Mouse (Mus musculus): Measurements from ENCODE around the gene Tctex1d4. TPM values are rescaled to one million over a fixed set of nuclear protein-coding genes. Genes with fewer than 3 reads are reported as not detected.

Tctex1d4 gene
- polyA plus RNA-seq, 1 experiment from 2014 or later: not detected

GRCm38 (mm10) chr4:117110985-117111384, 15.6 kb upstream of the Tctex1d4 start:
- Histone ChIP-seq H3K27me3 (replicated peaks; ENCODE audit: control insufficient read depth, insufficient read depth, low read length) (no peaks in the 10 kb centered on the region), H3K27ac (ENCODE audit: low read depth, low read length) (no peak overlapping the region), H3K4me1 (replicated peaks; ENCODE audit: control insufficient read depth, insufficient read depth, low read length) (no peaks in the 10 kb centered on the region), H3K9me3 (ENCODE audit: control insufficient read depth, low read length) (no peaks in the 10 kb centered on the region), H3K36me3 (ENCODE audit: control insufficient read depth, insufficient read depth, low read length) (no peaks in the 10 kb centered on the region; the same call in 1 of the 2 replicates), H3K4me2 (no peak overlapping the region), H3K4me3 (ENCODE audit: low read depth, low read length) (no peak overlapping the region), H3K9ac (ENCODE audit: low read depth, low read length) (no peak overlapping the region)
- DNase-seq (ENCODE audit: low spot score) (no peak), ATAC-seq (replicated peaks; ENCODE audit: low FRiP score) (no peak)
- WGBS: 82% methylated on average over 11 of the region's 11 CpGs

GRCm38 (mm10) chr4:117113237-117113636, 13.4 kb upstream of the Tctex1d4 start:
- no peaks in the 10 kb centered on the region for H3K27me3 ChIP-seq (replicated peaks; ENCODE audit: control insufficient read depth, insufficient read depth, low read length)
- no peak overlapping the region for H3K9ac ChIP-seq (ENCODE audit: low read depth, low read length)
- H3K4me3 ChIP-seq (ENCODE audit: low read depth, low read length): no peak overlapping the region
- H3K36me3 ChIP-seq (ENCODE audit: control insufficient read depth, insufficient read depth, low read length): no peaks in the 10 kb centered on the region; the same call in 1 of the 2 replicates
- no peak for DNase-seq (ENCODE audit: low spot score)
- H3K27ac ChIP-seq (ENCODE audit: low read depth, low read length): no peak overlapping the region
- ATAC-seq (replicated peaks; ENCODE audit: low FRiP score): no peak
- no peaks in the 10 kb centered on the region for H3K4me1 ChIP-seq (replicated peaks; ENCODE audit: control insufficient read depth, insufficient read depth, low read length)
- WGBS: 81% methylated on average over 1 of the region's 1 CpGs
- H3K9me3 ChIP-seq (ENCODE audit: control insufficient read depth, low read length): no peaks in the 10 kb centered on the region
- H3K4me2 ChIP-seq: no peak overlapping the region

- WGBS: 85% methylated on average over 5 of the region's 5 CpGs
- no peak overlapping the region for H3K27ac ChIP-seq (ENCODE audit: low read depth, low read length)
- peaks cover 4% of the 10 kb centered on the region for H3K4me1 ChIP-seq (replicated peaks; ENCODE audit: control insufficient read depth, insufficient read depth, low read length)
- H3K9ac ChIP-seq (ENCODE audit: low read depth, low read length): no peak overlapping the region
- no peak overlapping the region for H3K4me2 ChIP-seq
- H3K4me3 ChIP-seq (ENCODE audit: low read depth, low read length): no peak overlapping the region
- ATAC-seq (replicated peaks; ENCODE audit: low FRiP score) (no peak), DNase-seq (ENCODE audit: low spot score) (no peak)
- H3K9me3 ChIP-seq (ENCODE audit: control insufficient read depth, low read length): no peaks in the 10 kb centered on the region
- no peaks in the 10 kb centered on the region for H3K36me3 ChIP-seq (ENCODE audit: control insufficient read depth, insufficient read depth, low read length)
- H3K27me3 ChIP-seq (replicated peaks; ENCODE audit: control insufficient read depth, insufficient read depth, low read length): no peaks in the 10 kb centered on the region
Observed at GRCm38 (mm10) chr4:117115592-117115991, 11.0 kb upstream of the Tctex1d4 start.

GRCm38 (mm10) chr4:117117931-117118330, 8.7 kb upstream of the Tctex1d4 start:
- Histone ChIP-seq H3K9me3 (ENCODE audit: control insufficient read depth, low read length) (no peaks in the 10 kb centered on the region), H3K4me3 (ENCODE audit: low read depth, low read length) (no peak overlapping the region), H3K9ac (ENCODE audit: low read depth, low read length) (no peak overlapping the region), H3K27me3 (replicated peaks; ENCODE audit: control insufficient read depth, insufficient read depth, low read length) (no peaks in the 10 kb centered on the region), H3K36me3 (ENCODE audit: control insufficient read depth, insufficient read depth, low read length) (no peaks in the 10 kb centered on the region), H3K4me2 (no peak overlapping the region), H3K27ac (ENCODE audit: low read depth, low read length) (no peak overlapping the region), H3K4me1 (replicated peaks; ENCODE audit: control insufficient read depth, insufficient read depth, low read length) (peaks cover 9% of the 10 kb centered on the region)
- no peak for DNase-seq (ENCODE audit: low spot score)
- WGBS: 91% methylated on average over 7 of the region's 7 CpGs
- ATAC-seq (replicated peaks; ENCODE audit: low FRiP score): no peak

- Histone ChIP-seq H3K4me3 (ENCODE audit: low read depth, low read length) (peak overlapping the region; percentile 70), H3K27me3 (replicated peaks; ENCODE audit: control insufficient read depth, insufficient read depth, low read length) (no peaks in the 10 kb centered on the region), H3K4me1 (replicated peaks; ENCODE audit: control insufficient read depth, insufficient read depth, low read length) (peaks cover 17% of the 10 kb centered on the region), H3K9ac (ENCODE audit: low read depth, low read length) (peak overlapping the region; percentile 73), H3K36me3 (ENCODE audit: control insufficient read depth, insufficient read depth, low read length) (no peaks in the 10 kb centered on the region), H3K9me3 (ENCODE audit: control insufficient read depth, low read length) (no peaks in the 10 kb centered on the region), H3K4me2 (peak overlapping the region; percentile 99), H3K27ac (ENCODE audit: low read depth, low read length) (peak overlapping the region; percentile 86)
- DNase-seq (ENCODE audit: low spot score) (no peak), ATAC-seq (replicated peaks; ENCODE audit: low FRiP score) (no peak)
- WGBS: 79% methylated on average over 5 of the region's 5 CpGs
Observed at GRCm38 (mm10) chr4:117119636-117120035, 7.0 kb upstream of the Tctex1d4 start.

GRCm38 (mm10) chr4:117120052-117120444, 6.5 kb upstream of the Tctex1d4 start:
- DNase-seq (ENCODE audit: low spot score) (no peak), ATAC-seq (replicated peaks; ENCODE audit: low FRiP score) (no peak; the same call in 1 of the 2 replicates)
- peak overlapping the region; percentile 99 for H3K4me2 ChIP-seq
- H3K4me3 ChIP-seq (ENCODE audit: low read depth, low read length): peak overlapping the region; percentile 70
- no peaks in the 10 kb centered on the region for H3K36me3 ChIP-seq (ENCODE audit: control insufficient read depth, insufficient read depth, low read length)
- peaks cover 21% of the 10 kb centered on the region for H3K4me1 ChIP-seq (replicated peaks; ENCODE audit: control insufficient read depth, insufficient read depth, low read length)
- 6% methylated on average over 10 of the region's 10 CpGs for WGBS
- H3K9ac ChIP-seq (ENCODE audit: low read depth, low read length): peak overlapping the region; percentile 73
- no peaks in the 10 kb centered on the region for H3K9me3 ChIP-seq (ENCODE audit: control insufficient read depth, low read length)
- peak overlapping the region; percentile 86 for H3K27ac ChIP-seq (ENCODE audit: low read depth, low read length)
- no peaks in the 10 kb centered on the region for H3K27me3 ChIP-seq (replicated peaks; ENCODE audit: control insufficient read depth, insufficient read depth, low read length)

GRCm38 (mm10) chr4:117120445-117121414, 5.9 kb upstream of the Tctex1d4 start:
- peak; percentile 87 for DNase-seq (ENCODE audit: low spot score)
- Histone ChIP-seq H3K36me3 (ENCODE audit: control insufficient read depth, insufficient read depth, low read length) (no peaks in the 10 kb centered on the region), H3K4me3 (ENCODE audit: low read depth, low read length) (peak overlapping the region; percentile 70), H3K9ac (ENCODE audit: low read depth, low read length) (peak overlapping the region; percentile 87), H3K9me3 (ENCODE audit: control insufficient read depth, low read length) (no peaks in the 10 kb centered on the region), H3K27ac (ENCODE audit: low read depth, low read length) (peak overlapping the region; percentile 86), H3K4me1 (replicated peaks; ENCODE audit: control insufficient read depth, insufficient read depth, low read length) (peaks cover 28% of the 10 kb centered on the region), H3K4me2 (peak overlapping the region; percentile 99), H3K27me3 (replicated peaks; ENCODE audit: control insufficient read depth, insufficient read depth, low read length) (no peaks in the 10 kb centered on the region)
- peak; percentile 92 for ATAC-seq (replicated peaks; ENCODE audit: low FRiP score)
- under 1% methylated on average over 69 of the region's 69 CpGs for WGBS

GRCm38 (mm10) chr4:117122209-117122608, 4.4 kb upstream of the Tctex1d4 start:
- Histone ChIP-seq H3K4me1 (replicated peaks; ENCODE audit: control insufficient read depth, insufficient read depth, low read length) (peaks cover 35% of the 10 kb centered on the region), H3K9me3 (ENCODE audit: control insufficient read depth, low read length) (no peaks in the 10 kb centered on the region), H3K27ac (ENCODE audit: low read depth, low read length) (no peak overlapping the region), H3K4me2 (no peak overlapping the region), H3K4me3 (ENCODE audit: low read depth, low read length) (no peak overlapping the region), H3K27me3 (replicated peaks; ENCODE audit: control insufficient read depth, insufficient read depth, low read length) (no peaks in the 10 kb centered on the region), H3K9ac (ENCODE audit: low read depth, low read length) (no peak overlapping the region), H3K36me3 (ENCODE audit: control insufficient read depth, insufficient read depth, low read length) (no peaks in the 10 kb centered on the region)
- WGBS: 91% methylated on average over 4 of the region's 4 CpGs
- DNase-seq (ENCODE audit: low spot score) (no peak), ATAC-seq (replicated peaks; ENCODE audit: low FRiP score) (no peak)

Measured in liver, embryonic 11.5 days (tissue).